8 mouse cellular contexts compared by ENCODE assay signal in the genomic region with DNA sequence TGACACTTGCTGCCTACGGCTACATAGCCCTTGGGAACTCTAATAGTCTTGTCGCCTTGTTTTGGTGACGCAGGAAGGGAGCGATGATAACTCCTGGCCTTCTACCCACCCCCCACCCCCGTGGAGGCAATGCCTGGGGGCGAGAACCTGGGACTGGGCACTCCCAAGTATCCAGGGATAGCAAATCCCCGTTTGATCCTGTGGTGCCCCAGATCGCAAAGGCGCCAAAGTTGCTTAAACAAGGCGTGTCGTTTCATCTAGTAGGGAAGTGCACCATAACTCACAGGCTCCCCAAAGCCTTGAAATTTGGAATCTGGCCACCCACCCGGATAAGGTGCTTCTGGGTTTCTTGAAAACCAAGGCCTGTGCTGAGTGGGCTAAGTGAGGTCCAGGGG. TPM values are rescaled to one million over a fixed set of nuclear protein-coding genes. Genes with fewer than 3 reads are reported as not detected.
A peak's percentile ranks its signal among the peaks of the same experiment; 100 is the strongest.
DNase-seq lines count a peak whose midpoint lies in the region; ATAC-seq and TF ChIP-seq lines count a peak whose summit lies in the region.

No protein-coding gene starts in this region.

- H3K9me3 ChIP-seq in forebrain, embryonic 15.5 days: no peaks in the 10 kb centered on the region
- H3K9me3 ChIP-seq in limb, embryonic 10.5 days (replicated peaks): no peaks in the 10 kb centered on the region
- H3K9me3 ChIP-seq in midbrain, embryonic 14.5 days (ENCODE audit: control insufficient read depth, low read length): no peaks in the 10 kb centered on the region

- ATAC-seq in cerebellum, adult (ENCODE audit: insufficient number of reproducible peaks, low FRiP score, low TSS enrichment): peak; percentile 59; the same call in 1 of the 2 replicates
- ATAC-seq in forebrain, embryonic 15.5 days (replicated peaks): no peak
- peak; percentile 59 for ATAC-seq in midbrain, embryonic 14.5 days (ENCODE audit: low FRiP score, low TSS enrichment)

- H3K27ac ChIP-seq in spleen, adult 2 months (ENCODE audit: insufficient read depth, low read length): no peak overlapping the region
- peak overlapping the region; percentile 85 for H3K27ac ChIP-seq in forebrain, embryonic 15.5 days (replicated peaks)
- peak overlapping the region; percentile 90 for H3K27ac ChIP-seq in limb, embryonic 10.5 days
- no peak overlapping the region for H3K27ac ChIP-seq in midbrain, embryonic 14.5 days (replicated peaks; ENCODE audit: low read depth, low read length)

- H3K4me1 ChIP-seq in spleen, adult 2 months (ENCODE audit: control insufficient read depth, insufficient read depth, insufficient read length): peaks cover 10% of the 10 kb centered on the region; the same call in 1 of the 2 replicates
- H3K4me1 ChIP-seq in forebrain, embryonic 15.5 days: peaks cover 22% of the 10 kb centered on the region
- H3K4me1 ChIP-seq in limb, embryonic 10.5 days: peaks cover 41% of the 10 kb centered on the region
- H3K4me1 ChIP-seq in midbrain, embryonic 14.5 days (ENCODE audit: control insufficient read depth, insufficient read depth, low read length): peaks cover 20% of the 10 kb centered on the region

- 2% methylated on average over 12 of the region's 12 CpGs for WGBS in spleen, adult 2 months
- under 1% methylated on average over 12 of the region's 12 CpGs for WGBS in forebrain, embryonic 15.5 days
- under 1% methylated on average over 12 of the region's 12 CpGs for whole genome bisulfite sequencing in limb, embryonic 10.5 days
- 1% methylated on average over 12 of the region's 12 CpGs for WGBS in midbrain, embryonic 14.5 days

- TF ChIP-seq CTCF in spleen, adult 2 months (IDR thresholded peaks at IDR 0.05; ENCODE audit: extremely low read depth, insufficient read depth, insufficient read length, insufficient replicate concordance): no peak

- peak overlapping the region; percentile 78 for H3K4me2 ChIP-seq in forebrain, embryonic 15.5 days (replicated peaks)
- peak overlapping the region; percentile 89 for H3K4me2 ChIP-seq in midbrain, embryonic 14.5 days (ENCODE audit: low read length)

- DNase-seq in cerebellum, postnatal 36 days: no peak
- DNase-seq in spleen, adult 2 months (ENCODE audit: low read depth in 1 of 2, low spot score in 2 of 2): no peak
- DNase-seq in spleen, adult 18-20 months: no peak
- DNase-seq in limb, embryonic 10.5 days (ENCODE audit: low spot score): no peak
- no peak for DNase-seq in midbrain, embryonic 14.5 days
- DNase-seq in right cerebral cortex, postnatal 14 days: no peak

- no peaks in the 10 kb centered on the region for H3K27me3 ChIP-seq in spleen, adult 2 months (ENCODE audit: control insufficient read depth, insufficient read depth, low read length)
- no peaks in the 10 kb centered on the region for H3K27me3 ChIP-seq in forebrain, embryonic 15.5 days
- no peaks in the 10 kb centered on the region for H3K27me3 ChIP-seq in limb, embryonic 10.5 days (ENCODE audit: low read depth, poor library complexity, severe bottlenecking)
- no peaks in the 10 kb centered on the region for H3K27me3 ChIP-seq in midbrain, embryonic 14.5 days (ENCODE audit: control insufficient read depth, insufficient read depth, low read length)

- peak overlapping the region; percentile 79 for H3K9ac ChIP-seq in forebrain, embryonic 15.5 days (replicated peaks)
- H3K9ac ChIP-seq in midbrain, embryonic 14.5 days (replicated peaks; ENCODE audit: low read length): peak overlapping the region; percentile 59

- peak overlapping the region; percentile 68 for H3K4me3 ChIP-seq in spleen, adult 2 months (ENCODE audit: extremely low read depth, insufficient read depth, insufficient read length)
- H3K4me3 ChIP-seq in forebrain, embryonic 15.5 days: peak overlapping the region; percentile 78
- H3K4me3 ChIP-seq in limb, embryonic 10.5 days: peak overlapping the region; percentile 72
- peak overlapping the region; percentile 53 for H3K4me3 ChIP-seq in midbrain, embryonic 14.5 days (replicated peaks; ENCODE audit: low read depth, low read length)

- peaks cover 6% of the 10 kb centered on the region for H3K36me3 ChIP-seq in spleen, adult 2 months (ENCODE audit: control insufficient read depth, insufficient read depth, low read length)
- peaks cover 8% of the 10 kb centered on the region; the same call in 1 of the 2 replicates for H3K36me3 ChIP-seq in forebrain, embryonic 15.5 days
- peaks cover 10% of the 10 kb centered on the region; the same call in 1 of the 2 replicates for H3K36me3 ChIP-seq in limb, embryonic 10.5 days
- H3K36me3 ChIP-seq in midbrain, embryonic 14.5 days (ENCODE audit: control insufficient read depth, insufficient read depth, low read length): peaks cover 12% of the 10 kb centered on the region

- no peak for TF ChIP-seq POLR2A in spleen, adult 2 months (IDR thresholded peaks at IDR 0.05; ENCODE audit: low read depth, low read length)

RNA-seq across cellular contexts. Expression of gene Smim11, which starts 0.3 kb away (rescaled TPM):
- polyA plus RNA-seq in spleen, adult 2 months (2012; rRNA removed): 10.8 and 12.0 TPM in 2 replicates
- 92.6 and 107 TPM in 2 replicates for polyA plus RNA-seq in forebrain, embryonic 15.5 days (2015; fragmentation: Nextera tagmentation; extraction: Ambion mirVana)
- polyA plus RNA-seq in limb, embryonic 10.5 days (2016; fragmentation: Nextera tagmentation; extraction: Ambion mirVana): 112 and 114 TPM in 2 replicates
- polyA plus RNA-seq in midbrain, embryonic 14.5 days (2014; fragmentation: Nextera tagmentation; extraction: Ambion mirVana): 71.6 and 75.9 TPM in 2 replicates

RNA-seq across cellular contexts. Expression of gene Kcne2, which starts 9.2 kb away (rescaled TPM):
- polyA plus RNA-seq in spleen, adult 2 months (2012; rRNA removed): not detected in 2 replicates
- polyA plus RNA-seq in forebrain, embryonic 15.5 days (2015; fragmentation: Nextera tagmentation; extraction: Ambion mirVana): 11.5 and 23.2 TPM in 2 replicates
- polyA plus RNA-seq in limb, embryonic 10.5 days (2016; fragmentation: Nextera tagmentation; extraction: Ambion mirVana): 0.18 TPM in 1 of 2 replicates, not detected in the other
- polyA plus RNA-seq in midbrain, embryonic 14.5 days (2014; fragmentation: Nextera tagmentation; extraction: Ambion mirVana): 0.53 and 3.0 TPM in 2 replicates

RNA-seq across cellular contexts. Expression of gene Fam243, which starts 19.8 kb away (rescaled TPM):
- polyA plus RNA-seq in spleen, adult 2 months (2012; rRNA removed): not detected in 2 replicates
- 0.17 TPM in 1 of 2 replicates, not detected in the other for polyA plus RNA-seq in forebrain, embryonic 15.5 days (2015; fragmentation: Nextera tagmentation; extraction: Ambion mirVana)
- polyA plus RNA-seq in limb, embryonic 10.5 days (2016; fragmentation: Nextera tagmentation; extraction: Ambion mirVana): 0.13 TPM in 1 of 2 replicates, not detected in the other
- polyA plus RNA-seq in midbrain, embryonic 14.5 days (2014; fragmentation: Nextera tagmentation; extraction: Ambion mirVana): not detected in 2 replicates

RNA-seq across cellular contexts. Expression of gene Kcne1, which starts 57.9 kb away (rescaled TPM):
- polyA plus RNA-seq in spleen, adult 2 months (2012; rRNA removed): not detected in 2 replicates
- polyA plus RNA-seq in forebrain, embryonic 15.5 days (2015; fragmentation: Nextera tagmentation; extraction: Ambion mirVana): 0.33 TPM in 1 of 2 replicates, not detected in the other
- 0.05 and 0.40 TPM in 2 replicates for polyA plus RNA-seq in limb, embryonic 10.5 days (2016; fragmentation: Nextera tagmentation; extraction: Ambion mirVana)
- polyA plus RNA-seq in midbrain, embryonic 14.5 days (2014; fragmentation: Nextera tagmentation; extraction: Ambion mirVana): 0.07 TPM in 1 of 2 replicates, not detected in the other

Comparison
In these comparisons a context has a peak if more than half of its experiments do, and no peak if none do; other contexts are left out.
1. H3K27ac ChIP-seq: peak in forebrain, embryonic 15.5 days (single experiment) and limb, embryonic 10.5 days (single experiment); none in spleen, adult 2 months (single experiment) and midbrain, embryonic 14.5 days (single experiment).
2. Peak in every context shown above with its lines, with median percentiles within 50 percentile points of each other: H3K4me3 ChIP-seq.